Mouse (Mus musculus): ENCODE measurements around the gene Npepl1.
A peak's percentile ranks its signal among the peaks of the same experiment; 100 is the strongest.

Npepl1 gene

GRCm38 (mm10) chr2:174110783-174111549 lies 817 bp downstream of the Npepl1 start:
- DNase-seq (ENCODE audit: low spot score in 2 of 2): peak in 1 of 2 experiments; percentile 16

GRCm38 (mm10) chr2:174112931-174113330 lies 2.8 kb downstream of the Npepl1 start:
- DNase-seq (ENCODE audit: low spot score in 2 of 2): no peak

GRCm38 (mm10) chr2:174114148-174114864 lies 4.2 kb downstream of the Npepl1 start:
- DNase-seq (ENCODE audit: low spot score in 2 of 2): no peak

- DNase-seq (ENCODE audit: low spot score in 2 of 2): peak in 1 of 2 experiments; percentile 4
These were observed 6.8 kb downstream of the Npepl1 start for GRCm38 (mm10) chr2:174116929-174117328.

GRCm38 (mm10) chr2:174118141-174118540 lies 8.0 kb downstream of the Npepl1 start:
- no peak for DNase-seq (ENCODE audit: low spot score in 2 of 2)

GRCm38 (mm10) chr2:174119259-174119658 lies 9.1 kb downstream of the Npepl1 start:
- DNase-seq (ENCODE audit: low spot score in 2 of 2): no peak

- DNase-seq (ENCODE audit: low spot score in 2 of 2): no peak
These were observed 10.5 kb downstream of the Npepl1 start for GRCm38 (mm10) chr2:174120631-174121030.

- no peak for DNase-seq (ENCODE audit: low spot score in 2 of 2)
These were observed 11.3 kb downstream of the Npepl1 start for GRCm38 (mm10) chr2:174121411-174121947.

GRCm38 (mm10) chr2:174122331-174122730 lies 12.2 kb downstream of the Npepl1 start:
- DNase-seq (ENCODE audit: low spot score in 2 of 2): no peak

GRCm38 (mm10) chr2:174123731-174124130 lies 13.6 kb downstream of the Npepl1 start:
- no peak for DNase-seq (ENCODE audit: low spot score in 2 of 2)

GRCm38 (mm10) chr2:174126522-174127375 lies 16.6 kb downstream of the Npepl1 start:
- DNase-seq (ENCODE audit: low spot score in 2 of 2): no peak

- DNase-seq (ENCODE audit: low spot score in 2 of 2): no peak
These were observed 17.2 kb downstream of the Npepl1 start for GRCm38 (mm10) chr2:174127376-174127713.

- DNase-seq (ENCODE audit: low spot score in 2 of 2): no peak
These were observed 18.8 kb downstream of the Npepl1 start for GRCm38 (mm10) chr2:174128926-174129325.

GRCm38 (mm10) chr2:174130468-174131097 lies 20.4 kb downstream of the Npepl1 start:
- DNase-seq (ENCODE audit: low spot score in 2 of 2): no peak

- DNase-seq (ENCODE audit: low spot score in 2 of 2): no peak
These were observed 22.3 kb downstream of the Npepl1 start for GRCm38 (mm10) chr2:174132413-174132969.

GRCm38 (mm10) chr2:174159035-174159434 lies 48.9 kb downstream of the Npepl1 start:
- no peak for DNase-seq (ENCODE audit: low spot score in 2 of 2)

GRCm38 (mm10) chr2:174160461-174160860 lies 50.3 kb downstream of the Npepl1 start:
- DNase-seq (ENCODE audit: low spot score in 2 of 2): no peak

Measured in natural killer cell, adult 2 months (primary cell).